10 mouse cellular contexts compared by ENCODE assay signal in the genomic region with DNA sequence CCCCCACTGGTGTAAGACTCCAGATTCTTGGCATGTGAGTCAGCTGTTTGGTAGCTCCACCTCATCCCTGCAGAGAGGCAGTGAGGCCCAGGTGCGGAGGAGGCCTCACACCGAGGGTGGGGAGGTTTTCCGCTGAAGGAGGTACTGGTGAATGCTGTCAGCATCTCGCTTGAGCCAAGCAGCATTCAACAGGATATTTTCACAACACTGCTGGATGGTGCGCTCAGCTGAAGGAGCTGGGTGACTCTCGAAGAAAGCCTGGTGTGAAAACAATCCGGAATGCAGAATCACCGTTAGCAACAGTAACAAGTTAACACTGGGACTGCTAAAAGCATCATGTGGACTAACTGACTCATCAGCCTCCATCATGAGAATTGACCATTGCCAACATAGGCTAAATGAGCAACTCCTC. TPM values are rescaled to one million over a fixed set of nuclear protein-coding genes. Genes with fewer than 3 reads are reported as not detected.
DNase-seq lines count a peak whose midpoint lies in the region; ATAC-seq and TF ChIP-seq lines count a peak whose summit lies in the region.
"Had no signal": no experiment of that assay in that cellular context is flagged by ENCODE, and none has a peak within 500 bp of the region (broad histone marks: within the 10 kb centered on the region; RNA-seq: fewer than 3 reads in every experiment).

No protein-coding gene starts in this region.

- ATAC-seq in heart, embryonic 12.5 days (ENCODE audit: insufficient number of reproducible peaks, low FRiP score) = peak; percentile 36; the same call in 1 of the 2 replicates
- no peak for ATAC-seq in midbrain, embryonic 13.5 days
- no peak for ATAC-seq in forebrain, embryonic 15.5 days (replicated peaks)

- 47% methylated on average over 8 of the region's 8 CpGs for WGBS in heart, embryonic 12.5 days
- WGBS in midbrain, embryonic 13.5 days = 90% methylated on average over 8 of the region's 8 CpGs
- 80% methylated on average over 8 of the region's 8 CpGs for WGBS in forebrain, embryonic 15.5 days

- H3K4me3 ChIP-seq in heart, embryonic 12.5 days = no peak overlapping the region
- H3K4me3 ChIP-seq in ES-E14 (ENCODE audit: insufficient read depth in 1 of 2, low read depth in 1 of 2, low read length in 2 of 2, poor library complexity in 1 of 2, severe bottlenecking in 1 of 2) = no peak overlapping the region
- H3K4me3 ChIP-seq in midbrain, embryonic 13.5 days (replicated peaks) = no peak overlapping the region
- no peak overlapping the region for H3K4me3 ChIP-seq in forebrain, embryonic 15.5 days
- H3K4me3 ChIP-seq: neural tube, embryonic 15.5 days had no signal

- H3K27me3 ChIP-seq in heart, embryonic 12.5 days (replicated peaks) = no peaks in the 10 kb centered on the region
- no peaks in the 10 kb centered on the region for H3K27me3 ChIP-seq in midbrain, embryonic 13.5 days
- no peaks in the 10 kb centered on the region for H3K27me3 ChIP-seq in forebrain, embryonic 15.5 days
- H3K27me3 ChIP-seq: neural tube, embryonic 15.5 days had no signal

- no peaks in the 10 kb centered on the region for H3K9me3 ChIP-seq in heart, embryonic 12.5 days (replicated peaks)
- H3K9me3 ChIP-seq in ES-E14 (ENCODE audit: control insufficient read depth, insufficient read depth, low read depth, low read length) = no peaks in the 10 kb centered on the region
- H3K9me3 ChIP-seq in midbrain, embryonic 13.5 days = no peaks in the 10 kb centered on the region
- no peaks in the 10 kb centered on the region for H3K9me3 ChIP-seq in forebrain, embryonic 15.5 days
- H3K9me3 ChIP-seq: neural tube, embryonic 15.5 days had no signal

- intact Hi-C loops in heart, postnatal 14 days (cut with DNase I) = no loop called here

- peaks cover 57% of the 10 kb centered on the region for H3K36me3 ChIP-seq in heart, embryonic 12.5 days
- H3K36me3 ChIP-seq in ES-E14 (ENCODE audit: control insufficient read depth, insufficient read depth, low read length, poor library complexity, severe bottlenecking) = peaks cover 18% of the 10 kb centered on the region
- peaks cover 52% of the 10 kb centered on the region for H3K36me3 ChIP-seq in midbrain, embryonic 13.5 days
- peaks cover 46% of the 10 kb centered on the region for H3K36me3 ChIP-seq in forebrain, embryonic 15.5 days

- H3K4me1 ChIP-seq in heart, embryonic 12.5 days (replicated peaks) = peaks cover 7% of the 10 kb centered on the region
- peaks cover 2 to 12% of the 10 kb centered on the region in 2 experiments; a peak in 3 of 4 replicates for H3K4me1 ChIP-seq in ES-E14 (ENCODE audit: control insufficient read depth in 2 of 2, insufficient read depth in 2 of 2, low read length in 2 of 2, poor library complexity in 1 of 2)
- peaks cover 4% of the 10 kb centered on the region; the same call in 1 of the 2 replicates for H3K4me1 ChIP-seq in midbrain, embryonic 13.5 days (replicated peaks)
- H3K4me1 ChIP-seq in forebrain, embryonic 15.5 days = no peaks in the 10 kb centered on the region
- H3K4me1 ChIP-seq: neural tube, embryonic 15.5 days had no signal

- H3K4me2 ChIP-seq in heart, embryonic 12.5 days = no peak overlapping the region
- H3K4me2 ChIP-seq in midbrain, embryonic 13.5 days (replicated peaks) = no peak overlapping the region
- no peak overlapping the region for H3K4me2 ChIP-seq in forebrain, embryonic 15.5 days (replicated peaks)
- H3K4me2 ChIP-seq: neural tube, embryonic 15.5 days had no signal

- no peak for DNase-seq in heart, postnatal 14 days
- no peak for DNase-seq in ES-E14 (ENCODE audit: low read depth, low spot score)
- peak; percentile 62 to 72 for DNase-seq in frontal cortex, postnatal 36 days (ENCODE audit: low spot score in 2 of 2)
- DNase-seq in lung, postnatal 25 days (ENCODE audit: low spot score) = peak; percentile 6
- no peak for DNase-seq in thymus, postnatal 36 days
- DNase-seq: thymus, adult 18-20 months had no signal

- H3K9ac ChIP-seq in heart, embryonic 12.5 days = no peak overlapping the region
- H3K9ac ChIP-seq in ES-E14 (ENCODE audit: insufficient read depth, low read depth, low read length, poor library complexity, severe bottlenecking) = no peak overlapping the region
- H3K9ac ChIP-seq in midbrain, embryonic 13.5 days (replicated peaks) = no peak overlapping the region
- no peak overlapping the region for H3K9ac ChIP-seq in forebrain, embryonic 15.5 days (replicated peaks)
- H3K9ac ChIP-seq: neural tube, embryonic 15.5 days had no signal

- peak overlapping the region; percentile 1; the same call in 1 of the 2 replicates for H3K27ac ChIP-seq in heart, embryonic 12.5 days (ENCODE audit: poor library complexity, severe bottlenecking)
- peak overlapping the region; percentile 23 for H3K27ac ChIP-seq in ES-E14 (ENCODE audit: insufficient read depth, low read depth, low read length, poor library complexity, severe bottlenecking)
- no peak overlapping the region for H3K27ac ChIP-seq in midbrain, embryonic 13.5 days
- H3K27ac ChIP-seq in forebrain, embryonic 15.5 days (replicated peaks) = no peak overlapping the region
- H3K27ac ChIP-seq: neural tube, embryonic 15.5 days had no signal

- in situ Hi-C loops in ES-E14 (cut with MboI; ENCODE audit: low sequenced_read_pairs in 2 of 2, unreplicated experiment in 2 of 2) = no loop called here

TF ChIP-seq in ES-E14, 5 proteins besides CTCF, POLR2A, EP300 and RAD21:
- TF ChIP-seq MAFK (IDR thresholded peaks at IDR 0.05; ENCODE audit: insufficient read depth, low read depth, low read length) (0 out of 2 replicates have a peak, but pooled peaks have one; percentile 46), ZNF384 (IDR thresholded peaks at IDR 0.05; ENCODE audit: low read depth, low read length) (no peak)

RNA-seq across cellular contexts. Expression of a gene that starts 19.3 kb away (rescaled TPM):
- 41.7 and 45.4 TPM in 2 replicates for polyA plus RNA-seq in heart, embryonic 12.5 days (2016; fragmentation: Nextera tagmentation; extraction: Ambion mirVana)
- 10 to 100 TPM; 86.3 to 94.8 TPM for total RNA-seq in heart, postnatal 14 days (2021)
- 272 and 369 TPM in 2 replicates for total RNA-seq in ES-E14 (2012; rRNA removed)
- polyA plus RNA-seq in midbrain, embryonic 13.5 days (2015; fragmentation: Nextera tagmentation; extraction: Ambion mirVana) = 43.0 and 47.3 TPM in 2 replicates
- 40.6 and 41.8 TPM in 2 replicates for polyA plus RNA-seq in forebrain, embryonic 15.5 days (2015; fragmentation: Nextera tagmentation; extraction: Ambion mirVana)

RNA-seq across cellular contexts. Expression of a gene that starts 55.7 kb away (rescaled TPM):
- polyA plus RNA-seq in heart, embryonic 12.5 days (2016; fragmentation: Nextera tagmentation; extraction: Ambion mirVana) = 10.6 and 12.6 TPM in 2 replicates
- total RNA-seq in heart, postnatal 14 days (2021) = 10 to 100 TPM; 13.4 to 15.8 TPM
- 3.5 and 4.5 TPM in 2 replicates for total RNA-seq in ES-E14 (2012; rRNA removed)
- 5.6 and 6.7 TPM in 2 replicates for polyA plus RNA-seq in midbrain, embryonic 13.5 days (2015; fragmentation: Nextera tagmentation; extraction: Ambion mirVana)
- polyA plus RNA-seq in forebrain, embryonic 15.5 days (2015; fragmentation: Nextera tagmentation; extraction: Ambion mirVana) = 6.2 and 7.6 TPM in 2 replicates

Comparison
In these comparisons a context has a peak if more than half of its experiments do, and no peak if none do; other contexts are left out.
1. H3K27ac ChIP-seq: peak in heart, embryonic 12.5 days (single experiment) and ES-E14 (single experiment); none in midbrain, embryonic 13.5 days (single experiment) and forebrain, embryonic 15.5 days (single experiment).
2. DNase-seq: peak in frontal cortex, postnatal 36 days (2 of 2) and lung, postnatal 25 days (single experiment); none in heart, postnatal 14 days (0 of 2), ES-E14 (single experiment) and thymus, postnatal 36 days (0 of 2).